Mouse (Mus musculus): ENCODE results near the gene Crb1.
"Not testable (repeated sequence)": the region's sequence is repeated elsewhere in the genome, so short reads cannot be mapped to it uniquely, and the experiment has no call there.

Crb1 gene

DNA sequence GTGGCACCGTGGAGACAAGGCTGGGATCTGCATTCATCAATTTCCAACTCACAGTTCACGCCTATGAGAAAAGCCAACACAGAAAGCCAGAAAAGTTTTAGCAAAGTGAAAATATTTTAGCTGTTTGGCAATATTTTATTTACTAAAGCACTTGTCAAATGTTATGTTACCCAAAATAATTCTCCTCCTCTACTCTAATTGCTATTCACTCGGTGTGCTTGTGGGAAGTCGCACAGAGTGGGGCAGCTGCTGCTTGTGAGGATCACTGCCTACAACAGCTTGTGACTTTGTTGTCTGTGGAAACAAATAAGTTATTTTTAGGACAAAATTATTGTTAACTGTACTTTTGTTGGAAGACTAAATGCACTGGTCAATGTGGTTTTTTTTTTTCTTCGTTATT is 48.6 kb downstream of the Crb1 start:
- DNase-seq, result no peak

DNA sequence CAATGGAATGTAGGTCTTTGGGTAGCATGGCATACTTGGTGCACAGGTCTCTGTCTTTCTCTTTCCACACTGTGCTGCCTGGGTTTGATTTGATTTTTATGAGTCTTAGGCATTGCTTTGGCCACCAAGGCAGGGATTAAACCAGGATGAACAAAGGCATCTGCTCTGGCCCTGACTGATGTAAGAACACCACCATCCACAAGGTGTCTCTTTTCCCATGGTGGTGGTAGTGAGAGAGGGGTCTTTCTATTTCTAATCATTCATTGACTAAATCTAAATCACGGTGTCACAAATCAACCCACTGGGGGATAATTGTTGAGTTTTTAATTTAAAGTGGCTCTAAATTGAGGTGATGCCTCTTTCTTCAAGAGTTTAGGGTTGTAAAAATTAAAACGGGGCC is 51.5 kb downstream of the Crb1 start:
- no peak for DNase-seq

DNA sequence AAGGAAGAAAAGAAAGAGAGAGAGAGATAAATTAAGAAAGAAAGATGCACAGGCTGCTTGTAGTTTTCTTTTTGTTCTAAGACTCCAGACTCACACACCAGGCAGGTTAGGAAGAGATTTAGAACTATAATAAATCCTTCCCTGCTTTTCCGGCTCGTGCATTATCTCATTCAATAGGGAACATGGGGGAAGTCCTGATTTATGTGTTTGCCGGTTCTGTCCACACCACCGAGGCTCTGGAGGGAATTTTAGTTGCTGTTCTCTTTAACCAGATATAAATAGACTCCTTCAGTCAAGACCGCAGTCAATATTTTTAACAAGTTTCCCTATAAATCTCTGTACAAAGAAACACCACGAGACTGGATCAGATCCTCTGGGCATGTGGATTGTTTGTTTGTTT is 57.1 kb downstream of the Crb1 start:
- no peak for DNase-seq

- no peak for DNase-seq
Observed at GRCm38 (mm10) chr1:139314297-139314874, 62.5 kb downstream of the Crb1 start.

DNA sequence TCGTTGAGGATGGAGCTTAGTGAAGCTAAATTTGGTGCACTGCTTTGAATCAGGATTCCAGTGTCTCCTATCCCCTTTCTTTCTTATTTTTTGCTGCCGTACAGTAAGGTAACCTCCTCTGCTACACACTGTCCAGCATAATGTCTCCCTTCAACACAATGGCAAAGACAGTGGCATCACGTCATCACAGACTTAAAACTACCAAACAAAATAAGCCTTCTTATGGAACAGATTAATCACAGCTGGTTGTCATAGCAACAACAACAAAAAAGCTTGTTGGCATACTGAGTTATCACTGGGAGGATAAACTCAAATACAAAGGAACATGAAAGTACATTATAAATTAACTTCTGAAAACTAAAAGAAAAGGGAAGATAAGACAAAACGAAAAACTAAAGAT is 68.0 kb downstream of the Crb1 start:
- DNase-seq, result no peak

- not testable (repeated sequence) for DNase-seq
Observed at GRCm38 (mm10) chr1:139302519-139302918, 74.4 kb downstream of the Crb1 start.

DNA sequence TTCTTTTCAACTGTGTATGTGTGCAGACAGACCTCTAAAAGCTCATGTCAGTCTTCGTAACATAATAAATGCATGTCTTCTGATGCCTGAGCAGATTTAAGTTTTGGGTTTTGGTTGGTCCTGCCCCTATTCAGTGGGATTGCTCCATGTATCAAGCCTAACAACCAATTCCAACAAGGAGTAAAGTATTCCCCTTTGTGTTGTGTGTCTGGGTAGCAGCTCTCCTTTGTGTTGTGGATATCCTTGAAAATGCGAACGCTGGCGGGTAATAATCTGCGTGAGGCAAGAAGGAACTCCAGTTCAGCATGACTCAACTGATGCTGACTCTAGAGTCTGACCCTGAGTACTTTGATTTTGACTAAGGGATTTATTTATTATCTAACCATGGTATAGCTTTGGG is 75.1 kb downstream of the Crb1 start:
- DNase-seq, result no peak

DNA sequence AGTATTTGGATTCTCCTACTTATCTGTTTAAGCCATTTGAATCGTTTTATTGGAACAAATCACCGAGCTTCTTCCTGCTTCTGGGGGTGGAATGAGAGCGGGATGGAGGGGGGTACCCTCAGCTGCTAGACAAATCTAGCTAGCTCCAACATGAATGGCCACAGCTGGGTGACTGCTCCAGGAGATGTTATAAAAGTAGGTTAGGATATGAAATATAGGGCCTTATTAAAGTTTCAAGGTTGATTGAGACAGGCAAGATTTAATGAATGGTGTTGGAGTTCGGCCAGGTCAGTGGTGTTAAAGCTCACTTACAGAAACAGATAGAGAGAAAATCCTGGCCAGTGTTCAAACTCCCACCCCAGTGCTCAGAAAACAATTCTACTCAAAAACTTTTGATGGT is 84.9 kb downstream of the Crb1 start:
- DNase-seq, result no peak

DNA sequence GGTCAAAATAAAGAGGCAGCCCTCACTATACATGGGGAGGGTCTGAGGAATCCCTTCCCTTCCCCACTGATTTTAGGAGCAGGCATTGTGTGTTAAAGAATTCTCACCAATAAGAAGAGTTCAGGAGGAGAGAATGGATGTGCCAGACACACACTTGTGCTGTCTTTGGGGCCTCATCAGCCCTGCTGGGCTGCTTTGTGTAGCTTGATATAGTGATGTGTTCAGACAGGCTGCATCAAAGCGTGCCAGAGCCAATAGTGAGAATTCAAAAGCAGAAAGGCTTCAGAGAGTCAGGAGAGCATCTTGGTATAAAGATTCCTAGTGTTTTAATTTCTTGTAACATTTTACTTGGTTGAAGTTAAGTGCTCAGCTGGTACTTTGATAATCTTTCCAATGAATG is 85.3 kb downstream of the Crb1 start:
- DNase-seq, result no peak

DNA sequence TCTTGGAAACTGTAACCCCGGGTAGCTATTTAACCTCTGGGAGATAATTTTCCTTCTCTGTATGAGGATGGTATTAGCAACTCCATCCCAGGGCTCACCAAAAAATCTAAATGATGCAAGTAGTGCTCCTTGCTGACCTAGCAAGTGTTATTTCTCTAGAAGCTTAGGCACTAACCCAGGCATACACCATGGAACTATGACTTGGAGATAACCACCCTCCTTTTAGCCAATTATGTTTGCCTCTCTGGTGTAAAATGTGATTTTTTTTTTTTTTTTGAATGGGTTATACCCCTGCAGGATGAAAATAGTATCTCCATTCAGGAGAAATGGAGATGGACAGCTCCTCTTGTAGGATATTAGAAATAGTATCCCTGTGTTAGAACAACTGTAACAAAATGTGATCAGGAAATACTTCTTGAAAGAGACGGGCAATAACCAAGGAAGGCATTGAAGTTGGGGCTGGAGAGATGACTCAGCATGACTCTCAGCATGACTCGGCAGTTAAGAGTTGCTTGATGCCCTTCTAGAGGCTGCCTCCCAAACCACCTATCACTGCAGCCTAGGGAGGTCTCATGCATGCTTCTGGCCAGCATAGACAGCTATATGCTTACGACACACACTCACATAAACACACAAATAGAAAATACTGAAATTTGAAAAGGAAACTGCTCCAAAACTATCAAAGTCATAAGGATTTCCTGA is 100.1 kb downstream of the Crb1 start:
- no peak for DNase-seq

DNA sequence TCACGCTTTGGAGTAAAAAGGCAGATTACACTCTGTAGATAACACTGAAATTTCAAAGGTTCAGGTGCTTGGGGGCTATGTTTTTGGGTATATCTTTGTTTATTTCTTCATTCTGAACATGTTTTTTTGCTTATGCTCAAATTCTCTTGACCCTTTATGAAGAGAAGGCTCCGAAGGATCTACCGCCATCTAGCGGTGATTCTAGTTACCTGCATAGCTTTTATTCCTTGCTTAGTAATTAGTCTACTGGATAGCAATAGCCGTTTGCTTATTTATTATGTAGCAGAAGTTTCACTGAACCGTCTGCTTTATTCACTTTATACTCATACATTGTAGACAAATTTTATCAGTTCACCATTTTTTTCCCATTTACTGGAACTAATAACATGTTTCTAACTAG is 109.1 kb downstream of the Crb1 start:
- peak in 1 of 2 experiments; percentile 11 for DNase-seq

- no peak for DNase-seq
Observed at GRCm38 (mm10) chr1:139264245-139264644, 112.7 kb downstream of the Crb1 start.

GRCm38 (mm10) chr1:139263158-139263557 is 113.7 kb downstream of the Crb1 start:
- no peak for DNase-seq

- DNase-seq, result no peak
Observed at GRCm38 (mm10) chr1:139255581-139255980, 121.3 kb downstream of the Crb1 start.

GRCm38 (mm10) chr1:139252041-139252440 is 124.9 kb downstream of the Crb1 start:
- no peak for DNase-seq

GRCm38 (mm10) chr1:139249159-139249558 is 127.7 kb downstream of the Crb1 start:
- DNase-seq, result no peak

GRCm38 (mm10) chr1:139246723-139247380 is 130.0 kb downstream of the Crb1 start:
- no peak for DNase-seq

GRCm38 (mm10) chr1:139236794-139237193 is 140.1 kb downstream of the Crb1 start:
- DNase-seq, result no peak

DNA sequence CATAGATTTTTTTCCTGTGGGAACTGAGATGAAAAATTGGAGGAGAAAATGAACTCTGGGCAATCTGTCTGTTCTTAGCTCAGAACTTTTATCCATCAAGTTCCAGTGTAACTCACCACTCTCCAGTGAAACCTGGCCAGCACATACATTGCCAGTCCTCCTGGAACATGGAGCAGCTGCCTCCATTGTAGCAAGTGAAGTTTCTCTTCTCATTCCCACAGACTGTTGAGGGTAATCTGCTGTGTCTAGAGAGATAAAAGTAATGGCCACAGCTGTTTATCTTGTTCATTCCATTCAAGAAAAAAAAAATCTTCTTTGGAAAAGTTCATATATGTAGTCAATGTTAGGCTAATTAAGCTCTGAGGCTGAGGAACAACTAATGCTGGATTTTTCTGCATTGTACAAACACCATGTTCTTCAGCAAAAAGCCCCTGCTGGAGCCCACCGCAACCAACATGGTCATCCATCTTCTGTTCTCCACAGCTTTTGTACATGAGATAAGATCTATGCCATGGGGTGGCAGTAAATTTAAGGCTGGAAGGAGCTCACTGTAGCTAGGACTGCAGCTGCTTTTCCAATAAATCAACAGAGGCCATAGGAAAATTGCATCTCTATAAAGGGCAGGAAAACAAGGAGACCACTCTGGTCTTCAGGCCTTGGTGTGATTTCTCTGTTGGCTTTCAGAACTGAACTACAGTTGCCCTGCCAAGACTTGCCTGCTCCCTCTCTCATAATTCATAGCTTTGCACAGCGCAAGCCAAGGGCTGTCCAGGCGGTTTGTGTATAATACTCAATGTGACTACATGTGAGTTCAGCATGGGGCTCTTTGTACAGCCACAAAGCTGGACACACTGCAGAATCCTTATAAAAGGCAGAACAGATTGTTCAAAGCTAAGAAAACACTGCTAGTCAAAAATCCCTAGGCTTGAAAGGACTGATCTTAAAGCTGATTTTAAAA is 142.0 kb downstream of the Crb1 start:
- DNase-seq, result no peak

GRCm38 (mm10) chr1:139232636-139233035 is 144.3 kb downstream of the Crb1 start:
- no peak for DNase-seq

- no peak for DNase-seq
Observed at GRCm38 (mm10) chr1:139224309-139224949, 152.5 kb downstream of the Crb1 start.

DNA sequence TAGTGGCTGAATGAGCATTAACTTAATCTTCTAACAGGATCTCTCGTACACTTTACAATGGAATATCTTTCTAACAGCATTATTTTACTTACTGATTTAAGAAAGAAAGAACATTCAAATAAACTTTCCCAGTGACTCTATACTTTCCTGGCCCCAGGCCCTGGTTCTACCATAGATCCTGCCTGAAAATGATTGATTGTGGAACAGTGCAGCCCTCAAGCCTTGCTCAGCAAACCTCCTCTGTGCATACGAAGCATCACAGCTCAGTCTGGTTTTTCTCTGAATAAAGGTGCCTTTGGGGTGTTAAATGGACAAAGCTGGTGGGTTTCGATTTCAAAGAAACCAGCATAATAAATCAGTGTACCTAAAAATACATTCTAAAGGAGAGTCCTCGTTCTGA is 153.1 kb downstream of the Crb1 start:
- DNase-seq, result no peak

GRCm38 (mm10) chr1:139215311-139215710 is 161.6 kb downstream of the Crb1 start:
- DNase-seq, result no peak
